Mouse (Mus musculus) heart, postnatal 0 days (tissue): ENCODE measurements around the gene Rarres1.

Source experiments
- CTCF ChIP-seq: IDR thresholded peaks from 2 replicates; pipeline ENCODE4 v1.5.1; 2016; ENCODE audit warnings: antibody characterized with exemption, control low read depth, low read depth
- EP300 ChIP-seq: IDR thresholded peaks from 2 replicates; pipeline ENCODE4 v1.6.1; 2016; ENCODE audit warnings: antibody characterized with exemption, low read depth

GRCm38 (mm10) chr3:67499406-67499791 is 15.9 kb downstream of the Rarres1 start:
- TF ChIP-seq EP300 (no peak), CTCF (no peak)
